Mouse (Mus musculus) B cell, adult 2 months (primary cell): Measurements from ENCODE around the gene Plekhh3.

Source experiments
- DNase-seq, 2 experiments: peaks; one replicate each; pipeline ENCODE4 v3.0.0; 2022

Gene Plekhh3

DNA sequence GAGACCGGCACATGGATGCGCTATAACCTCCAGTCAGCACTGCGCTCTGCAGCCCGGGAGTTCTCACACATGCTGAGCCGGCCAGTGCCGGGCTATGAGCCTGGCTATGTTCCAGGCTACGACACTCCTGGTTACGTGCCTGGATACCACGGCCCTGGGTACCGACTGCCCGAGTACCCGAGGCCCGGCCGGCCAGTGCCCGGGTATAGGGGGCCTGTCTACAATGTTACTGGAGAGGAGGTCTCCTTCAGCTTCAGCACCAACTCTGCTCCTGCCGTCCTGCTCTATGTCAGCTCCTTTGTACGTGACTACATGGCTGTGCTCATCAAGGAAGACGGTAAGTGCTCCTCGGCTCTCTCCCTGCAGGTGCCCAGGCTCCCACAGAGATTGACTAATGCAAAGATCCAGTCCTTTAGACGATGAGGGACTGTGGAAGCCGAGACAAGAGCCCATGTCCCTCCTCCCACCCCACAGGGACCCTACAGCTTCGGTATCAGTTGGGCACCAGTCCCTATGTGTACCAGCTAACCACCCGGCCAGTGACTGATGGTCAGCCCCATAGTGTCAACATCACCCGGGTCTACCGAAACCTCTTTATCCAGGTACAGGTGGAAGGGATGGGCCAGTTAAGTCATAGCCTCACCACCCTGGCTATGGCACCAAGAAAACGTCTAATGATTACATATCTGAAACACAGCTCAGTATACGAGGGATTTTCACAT lies 15.5 kb upstream of the Plekhh3 start:
- no peak for DNase-seq

DNA sequence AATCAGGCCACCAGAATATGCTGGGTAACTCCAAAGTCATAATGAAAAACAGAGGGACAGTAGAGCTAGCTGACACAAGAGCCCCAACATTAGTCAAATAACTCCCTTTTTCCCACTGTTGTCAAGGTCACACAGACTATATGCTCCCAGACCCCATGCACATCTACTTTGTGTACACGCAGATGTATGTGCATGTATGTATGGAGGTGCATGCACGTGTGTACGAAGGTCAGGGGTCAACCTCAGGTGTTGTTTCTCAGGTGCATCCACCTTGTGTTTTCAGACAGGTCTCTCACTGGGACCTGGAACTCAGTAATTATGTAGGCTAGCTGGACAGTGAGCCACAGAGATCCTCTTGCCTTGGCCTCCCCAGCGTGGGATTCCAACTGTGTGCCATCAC lies 14.3 kb upstream of the Plekhh3 start:
- no peak for DNase-seq

DNA sequence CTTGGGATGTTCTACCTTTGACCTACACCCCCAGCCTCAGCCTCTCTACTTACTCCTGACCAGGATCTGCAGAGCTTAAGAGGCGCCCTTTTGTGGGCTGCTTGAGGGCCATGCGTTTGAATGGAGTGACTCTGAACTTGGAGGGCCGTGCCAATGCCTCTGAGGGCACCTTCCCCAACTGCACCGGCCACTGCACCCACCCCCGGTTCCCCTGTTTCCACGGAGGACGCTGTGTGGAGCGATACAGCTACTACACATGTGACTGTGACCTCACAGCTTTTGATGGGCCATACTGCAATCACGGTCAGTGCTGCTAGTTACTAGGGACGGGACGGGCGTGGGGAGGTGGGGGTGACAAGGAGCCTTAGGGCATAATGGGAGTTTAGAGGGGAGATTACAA lies 13.8 kb upstream of the Plekhh3 start:
- no peak for DNase-seq

DNA sequence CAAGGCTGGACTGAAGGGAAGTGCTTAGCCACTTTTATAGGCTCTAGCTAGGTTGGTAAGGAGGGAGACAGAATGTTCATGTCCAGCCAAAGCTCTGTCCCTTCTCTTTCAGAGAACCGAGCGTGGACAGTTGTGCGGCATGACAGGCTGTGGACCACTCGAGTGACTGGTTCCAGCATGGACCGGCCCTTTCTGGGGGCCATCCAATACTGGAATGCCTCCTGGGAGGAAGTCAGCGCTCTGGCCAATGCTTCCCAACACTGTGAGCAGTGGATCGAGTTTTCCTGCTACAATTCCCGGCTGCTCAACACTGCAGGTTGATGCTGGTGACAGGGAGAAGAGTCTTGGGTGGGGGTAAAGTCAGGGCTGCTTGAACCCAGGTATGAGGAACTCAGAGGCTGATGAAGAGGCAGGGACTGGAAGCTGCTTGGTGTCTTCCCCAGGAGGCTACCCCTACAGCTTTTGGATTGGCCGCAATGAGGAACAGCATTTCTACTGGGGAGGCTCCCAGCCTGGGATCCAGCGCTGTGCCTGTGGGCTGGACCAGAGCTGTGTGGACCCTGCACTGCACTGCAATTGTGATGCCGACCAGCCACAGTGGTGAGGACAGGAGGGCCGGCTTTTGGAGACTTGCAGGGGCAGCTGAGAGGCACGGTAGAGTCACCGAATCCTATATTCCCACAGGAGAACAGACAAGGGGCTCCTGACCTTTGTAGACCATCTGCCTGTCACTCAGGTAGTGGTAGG lies 11.8 kb upstream of the Plekhh3 start:
- DNase-seq, result no peak

DNA sequence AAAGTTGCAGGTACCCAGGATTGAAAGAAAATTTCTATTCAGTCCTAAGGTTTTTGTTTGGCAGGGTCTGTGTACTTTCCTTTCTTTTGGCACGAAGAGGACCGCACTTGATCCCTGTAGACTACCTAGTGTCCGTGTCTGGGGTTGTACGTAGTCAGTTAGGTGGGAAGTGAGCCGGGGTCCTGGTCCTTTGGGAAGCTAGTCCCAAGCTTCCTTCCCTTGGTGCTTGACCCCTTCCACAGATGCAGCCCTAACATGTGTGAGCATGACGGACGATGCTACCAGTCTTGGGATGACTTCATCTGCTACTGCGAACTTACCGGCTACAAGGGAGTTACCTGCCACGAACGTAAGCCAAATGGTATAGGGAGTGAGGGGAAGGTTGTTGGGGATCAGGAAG lies 10.8 kb upstream of the Plekhh3 start:
- no peak for DNase-seq

DNA sequence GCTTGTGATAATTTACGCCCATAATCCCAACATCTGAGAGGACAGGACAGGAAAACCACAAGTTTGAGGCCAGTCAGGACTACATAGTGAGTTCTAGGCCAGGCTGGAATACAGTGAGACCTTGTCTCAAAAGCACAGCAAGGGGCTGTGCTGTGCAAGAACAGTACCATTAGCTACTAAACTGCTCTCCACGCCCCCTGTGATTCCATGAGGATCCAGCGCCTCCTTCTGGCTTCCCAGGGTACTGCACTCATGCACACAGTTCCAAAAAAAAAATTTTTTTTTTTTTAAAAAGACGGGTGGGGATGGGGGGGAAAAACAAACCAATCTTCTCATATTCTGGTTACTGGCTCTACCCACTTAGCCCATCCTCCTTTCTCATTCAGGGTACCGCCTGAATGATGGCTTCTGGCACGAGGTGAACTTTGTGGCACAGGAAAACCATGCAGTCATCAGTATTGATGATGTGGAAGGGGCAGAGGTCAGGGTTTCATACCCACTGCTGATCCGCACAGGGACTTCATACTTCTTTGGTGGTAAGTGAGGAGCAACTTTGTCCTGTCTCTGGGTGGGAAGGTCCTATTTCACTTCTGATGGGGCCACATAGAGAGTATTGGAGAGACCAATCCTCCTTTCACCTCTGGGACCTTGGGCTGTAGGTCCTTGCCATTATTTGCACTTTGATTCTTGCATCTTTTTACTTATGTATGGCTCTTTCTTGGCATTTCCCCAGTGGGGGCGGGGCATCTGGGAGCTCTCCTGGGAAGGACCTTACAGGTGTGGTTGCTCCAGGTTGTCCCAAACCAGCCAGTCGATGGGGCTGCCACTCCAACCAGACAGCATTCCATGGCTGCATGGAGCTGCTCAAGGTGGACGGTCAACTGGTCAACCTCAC lies 9.9 kb upstream of the Plekhh3 start:
- DNase-seq, result peak; percentile 60 to 62

DNA sequence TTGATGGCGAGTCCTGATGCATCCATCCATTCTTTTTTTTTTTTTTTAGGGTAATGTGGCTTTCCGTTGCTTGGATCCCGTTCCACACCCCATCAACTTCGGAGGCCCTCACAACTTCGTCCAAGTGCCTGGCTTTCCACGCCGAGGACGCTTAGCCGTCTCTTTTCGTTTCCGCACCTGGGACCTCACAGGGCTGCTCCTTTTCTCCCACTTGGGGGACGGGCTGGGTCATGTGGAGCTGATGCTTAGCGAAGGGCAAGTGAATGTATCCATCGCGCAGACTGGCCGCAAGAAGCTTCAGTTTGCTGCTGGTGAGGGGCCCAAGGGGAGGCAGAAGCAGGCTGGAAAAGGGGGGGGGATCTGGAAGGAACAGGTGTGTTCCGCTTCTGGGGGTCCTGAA lies 9.1 kb upstream of the Plekhh3 start:
- DNase-seq, result no peak

DNA sequence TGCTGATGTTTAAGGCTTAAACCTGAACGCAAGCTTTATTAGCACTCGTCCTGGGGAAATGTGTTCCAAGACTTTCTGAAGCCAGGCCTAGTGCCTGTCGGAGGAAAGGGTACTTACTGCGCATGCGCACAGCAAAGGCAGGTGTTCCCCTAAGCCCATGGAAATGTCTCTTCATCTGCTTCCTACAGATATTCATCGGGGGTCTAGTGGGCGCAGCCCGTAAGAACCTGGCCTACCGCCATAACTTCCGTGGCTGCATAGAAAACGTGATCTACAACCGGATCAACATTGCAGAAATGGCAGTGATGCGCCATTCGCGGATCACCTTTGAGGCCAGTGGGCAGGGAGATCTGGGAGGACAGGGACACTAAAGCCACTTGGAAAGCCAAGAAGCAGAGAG lies 8.2 kb upstream of the Plekhh3 start:
- no peak for DNase-seq

DNA sequence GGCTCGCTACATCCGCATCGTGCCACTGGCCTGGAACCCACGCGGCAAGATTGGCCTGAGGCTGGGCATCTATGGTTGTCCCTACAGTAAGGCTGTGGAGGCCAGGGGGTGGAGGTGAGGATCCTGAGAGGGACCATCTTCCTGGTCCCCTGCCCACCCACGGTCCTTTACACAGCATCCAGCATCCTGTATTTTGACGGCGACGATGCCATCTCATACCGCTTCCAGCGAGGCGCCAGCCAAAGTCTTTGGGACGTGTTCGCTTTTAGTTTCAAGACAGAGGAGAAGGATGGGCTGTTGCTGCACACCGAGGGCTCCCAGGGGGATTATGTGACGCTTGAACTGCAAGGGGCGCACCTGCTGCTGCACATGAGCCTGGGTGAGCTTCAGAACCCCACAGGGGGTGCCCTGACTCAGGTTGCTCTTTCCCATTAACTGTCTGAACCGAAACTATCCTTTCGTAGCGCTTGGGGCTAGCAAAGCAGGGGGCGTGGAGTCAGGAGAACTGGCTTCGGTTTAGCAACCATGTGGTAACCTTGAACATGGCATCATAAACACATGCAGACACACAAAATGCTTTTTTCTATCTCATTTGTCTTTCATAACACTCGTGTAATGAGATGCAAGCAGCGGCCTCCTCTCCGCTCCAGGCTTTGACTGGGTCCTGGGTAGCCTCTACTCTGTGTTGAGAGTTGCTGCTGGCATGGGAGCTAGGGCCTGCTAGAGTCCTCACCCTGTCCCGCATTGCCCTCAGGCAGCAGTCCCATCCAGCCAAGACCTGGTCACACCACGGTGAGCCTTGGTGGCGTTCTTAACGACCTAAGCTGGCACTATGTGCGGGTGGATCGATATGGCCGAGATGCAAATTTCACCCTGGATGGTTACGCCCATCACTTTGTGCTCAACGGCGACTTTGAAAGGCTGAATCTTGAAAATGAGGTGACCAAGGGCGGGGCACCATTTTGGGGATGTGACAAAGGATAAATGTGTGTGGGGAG lies 7.2 kb upstream of the Plekhh3 start:
- DNase-seq, result peak; percentile 56

DNA sequence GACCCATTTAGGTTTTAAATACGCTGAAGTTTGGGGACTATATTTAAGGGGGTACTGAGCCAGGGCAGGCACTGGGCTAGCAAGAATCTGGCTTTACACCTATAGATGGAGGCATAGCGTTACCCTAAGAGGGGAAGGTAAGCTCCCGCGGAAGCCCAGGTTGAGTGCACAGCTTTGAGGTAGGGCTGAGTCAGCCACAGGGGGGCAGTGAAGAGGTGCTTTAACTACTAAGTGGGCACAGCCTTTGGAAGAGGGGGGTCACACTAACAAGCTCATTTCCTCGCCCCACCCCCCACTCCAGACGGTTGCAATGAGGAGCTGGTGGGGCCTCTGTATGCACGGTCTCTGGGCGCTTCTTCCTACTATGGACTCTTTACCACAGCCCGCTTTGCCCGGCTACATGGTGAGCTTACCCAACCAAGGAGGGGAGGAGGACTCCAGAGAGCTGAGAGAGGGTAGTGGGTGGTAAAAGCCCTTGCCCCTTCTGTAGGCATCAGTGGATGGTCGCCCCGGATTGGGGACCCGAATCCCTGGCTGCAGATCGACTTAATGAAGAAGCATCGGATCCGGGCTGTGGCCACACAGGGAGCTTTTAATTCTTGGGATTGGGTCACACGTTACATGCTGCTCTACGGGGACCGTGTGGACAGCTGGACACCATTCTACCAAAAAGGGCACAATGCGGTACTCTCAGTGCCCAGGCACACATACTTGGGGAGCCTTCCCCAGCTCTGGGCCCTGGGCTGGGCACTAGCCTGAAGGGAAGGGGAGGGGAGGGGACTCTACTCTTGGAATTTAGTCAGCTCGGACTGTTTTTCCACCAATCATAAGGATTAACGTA lies 6.0 kb upstream of the Plekhh3 start:
- DNase-seq, result peak; percentile 80 to 83

DNA sequence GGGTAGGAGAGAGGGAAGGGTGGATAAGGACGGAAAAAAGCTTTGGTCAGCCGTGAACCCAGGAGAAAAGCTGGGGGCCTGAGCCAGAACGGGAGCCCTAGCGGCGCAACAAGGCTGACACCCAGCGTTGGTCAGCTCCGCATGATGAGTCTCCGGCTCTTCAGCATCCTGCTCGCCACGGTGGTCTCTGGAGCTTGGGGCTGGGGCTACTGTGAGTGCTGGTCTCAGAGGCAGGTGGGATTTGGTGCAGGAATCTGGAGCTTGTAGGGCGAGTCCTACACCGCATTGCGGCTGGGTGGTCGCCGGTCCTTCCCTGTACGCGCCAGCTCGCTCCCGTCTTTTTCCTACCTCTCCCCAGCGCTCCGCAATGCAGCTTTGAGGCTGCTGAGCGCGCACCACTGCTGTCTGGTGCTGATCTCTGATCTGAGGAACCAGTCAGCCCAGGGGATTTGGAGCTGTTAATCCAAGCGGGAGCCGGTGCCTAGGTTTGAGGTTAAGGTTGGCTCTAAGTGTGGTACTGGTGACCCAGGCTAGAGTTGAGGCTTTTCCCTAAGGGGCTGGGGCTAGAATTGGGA lies 5.1 kb upstream of the Plekhh3 start:
- no peak for DNase-seq

DNA sequence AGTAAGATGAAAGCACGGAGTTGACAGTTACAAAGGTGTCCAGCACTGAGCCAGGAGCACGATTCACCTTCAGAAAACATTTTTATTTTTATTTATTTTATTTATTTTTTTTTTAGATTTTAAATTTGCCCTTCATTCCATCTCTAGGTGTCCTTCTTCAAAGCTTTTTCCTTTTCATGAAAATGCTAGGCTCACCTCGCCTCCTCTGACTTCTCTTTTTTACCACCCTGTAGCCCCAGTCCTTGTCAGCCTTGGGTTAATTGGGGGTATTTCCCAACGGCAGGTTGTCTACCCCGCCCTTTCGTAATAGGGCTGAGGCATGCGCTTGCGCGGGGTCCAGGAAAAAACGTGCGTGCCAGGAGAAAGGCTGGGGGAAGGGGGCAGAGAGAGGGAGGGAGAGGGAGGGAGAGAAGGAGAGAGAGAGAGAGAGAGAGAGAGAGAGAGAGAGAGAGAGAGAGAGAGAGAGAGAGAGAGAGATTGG lies 4.5 kb upstream of the Plekhh3 start:
- peak in 1 of 2 experiments; percentile 45 for DNase-seq

DNA sequence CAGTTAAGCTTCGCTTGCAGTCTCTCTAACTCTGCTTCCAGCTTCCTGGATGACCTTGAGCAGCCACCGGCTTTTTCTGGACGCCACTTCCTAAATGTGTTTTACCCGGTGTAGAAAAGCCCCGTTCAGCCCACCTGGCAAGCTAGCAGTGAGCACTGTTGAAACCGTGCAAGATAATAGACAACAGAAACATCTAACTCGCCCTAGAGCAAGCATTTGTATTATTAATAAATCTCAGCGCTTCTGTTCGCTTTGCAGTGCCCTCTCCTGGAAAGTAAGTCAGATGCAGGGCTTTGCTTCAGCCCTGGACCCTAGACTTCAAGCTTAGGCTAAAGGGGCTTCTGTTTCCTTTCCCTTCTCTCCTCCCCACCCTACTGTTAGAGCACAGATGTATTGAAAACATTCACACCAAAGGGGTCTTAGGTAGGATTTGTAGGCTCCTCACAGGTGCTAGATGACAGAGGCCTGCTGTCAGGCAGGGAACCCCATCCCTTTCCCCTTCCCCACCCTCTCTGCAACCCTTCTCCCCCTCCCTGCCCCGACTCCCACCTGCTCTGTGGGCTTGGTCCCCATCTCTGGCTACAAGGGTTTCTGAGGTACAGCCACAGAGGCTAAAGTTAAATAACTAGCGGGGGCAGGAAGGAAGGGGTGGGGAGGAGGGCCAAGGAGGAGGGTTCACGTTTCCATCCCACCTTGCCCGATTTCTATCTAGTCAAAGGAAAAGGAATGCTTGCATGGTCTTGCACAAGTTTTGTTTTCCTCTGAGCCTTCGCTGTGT lies 3.9 kb upstream of the Plekhh3 start, which contains the start of gene Ccr10:
Gene Ccr10 (minus strand): TSS at position 593 of the 778 bp plus-strand sequence.
- DNase-seq, result no peak

DNA sequence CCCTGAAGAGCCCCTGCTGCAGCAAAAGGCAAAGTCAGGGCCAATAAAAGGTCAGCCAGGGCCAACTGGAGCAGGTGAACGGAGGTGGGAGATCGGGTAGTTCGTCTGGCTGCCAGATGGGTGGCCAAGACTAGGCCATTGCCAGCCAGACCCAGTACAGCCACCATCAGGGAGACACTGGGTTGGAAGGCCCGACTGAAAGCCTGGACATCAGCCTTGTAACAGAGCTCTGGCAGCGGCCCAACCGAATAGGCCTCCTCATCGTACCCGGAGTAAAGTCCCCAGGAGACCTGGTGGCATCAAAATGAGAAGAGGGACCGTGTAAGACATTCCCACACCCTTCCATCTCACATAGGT lies 3.2 kb upstream of the Plekhh3 start:
- DNase-seq, result no peak

DNA sequence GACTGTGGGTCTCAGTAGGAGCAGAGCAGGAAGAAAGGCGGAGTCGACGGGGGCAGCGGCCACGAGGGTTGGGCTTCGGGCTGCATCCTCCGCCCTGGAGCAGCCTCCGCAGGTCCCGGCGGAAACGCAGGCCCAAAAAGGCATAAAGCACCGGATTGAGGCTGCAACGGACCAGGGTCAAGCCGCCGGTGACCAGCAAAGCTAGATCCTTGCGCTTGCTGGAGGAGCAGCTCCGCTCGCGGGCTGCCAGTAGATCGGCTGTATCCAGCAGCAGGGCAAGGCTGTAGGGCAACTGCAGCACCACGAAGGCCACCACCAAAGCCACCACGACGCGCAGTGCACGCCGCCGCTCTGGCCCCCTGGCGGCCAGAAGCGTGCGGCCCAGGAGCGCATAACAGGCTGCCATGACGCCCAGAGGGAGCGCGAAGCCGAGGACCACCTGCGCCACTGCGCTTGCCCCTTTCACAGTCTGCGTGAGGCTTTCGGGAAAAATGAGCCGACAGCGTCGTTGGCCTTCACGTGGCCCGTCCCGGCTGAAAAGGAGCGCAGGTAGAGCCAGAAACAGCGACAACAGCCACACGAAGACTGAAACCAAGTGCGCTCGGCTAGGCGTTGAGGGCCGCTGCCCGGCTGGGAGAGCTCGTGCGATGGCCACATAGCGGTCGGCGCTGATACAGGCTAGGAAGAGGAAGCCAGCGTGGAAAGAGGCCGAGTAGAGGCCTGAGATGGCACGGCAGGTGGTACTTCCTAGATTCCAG lies 2.7 kb upstream of the Plekhh3 start:
- DNase-seq, result peak; percentile 84 to 86

DNA sequence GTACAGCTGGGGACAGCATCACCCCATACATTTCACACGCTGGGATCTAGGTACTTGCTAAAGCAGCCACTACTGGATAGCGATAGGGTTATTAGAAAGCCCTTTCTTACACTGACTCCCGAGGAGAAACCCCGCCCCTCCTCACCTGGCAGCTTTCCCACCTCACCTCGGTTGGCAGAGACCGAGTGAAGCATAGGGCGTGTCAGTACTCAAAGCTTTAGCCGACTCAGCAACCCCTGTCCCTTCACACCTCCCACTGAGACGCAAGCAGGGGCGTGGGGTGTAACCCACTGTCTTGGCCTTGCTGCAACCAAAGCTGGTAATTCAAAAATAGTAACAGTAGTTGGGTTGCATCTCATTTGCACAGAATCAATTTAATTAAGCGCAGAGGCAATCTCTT lies 2.0 kb upstream of the Plekhh3 start:
- DNase-seq, result no peak

DNA sequence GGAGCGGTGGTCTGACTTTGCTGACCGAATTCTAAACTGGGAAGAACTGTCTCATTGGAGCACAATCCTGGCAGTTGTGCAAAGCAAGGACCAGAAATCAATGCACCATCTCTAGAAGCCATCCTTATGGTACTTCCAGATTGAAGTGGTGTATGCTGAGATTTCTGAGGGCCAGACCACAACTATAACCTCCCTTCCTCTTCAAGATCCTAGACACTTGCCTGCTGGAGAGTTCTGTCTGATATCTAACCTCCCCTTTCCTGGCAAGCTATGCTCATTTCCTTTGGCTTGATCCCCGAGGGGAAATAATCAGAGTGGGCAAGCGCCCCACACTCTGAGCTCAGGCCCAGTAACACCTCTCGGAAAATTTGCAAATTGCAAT lies 1.3 kb upstream of the Plekhh3 start:
- no peak for DNase-seq

DNA sequence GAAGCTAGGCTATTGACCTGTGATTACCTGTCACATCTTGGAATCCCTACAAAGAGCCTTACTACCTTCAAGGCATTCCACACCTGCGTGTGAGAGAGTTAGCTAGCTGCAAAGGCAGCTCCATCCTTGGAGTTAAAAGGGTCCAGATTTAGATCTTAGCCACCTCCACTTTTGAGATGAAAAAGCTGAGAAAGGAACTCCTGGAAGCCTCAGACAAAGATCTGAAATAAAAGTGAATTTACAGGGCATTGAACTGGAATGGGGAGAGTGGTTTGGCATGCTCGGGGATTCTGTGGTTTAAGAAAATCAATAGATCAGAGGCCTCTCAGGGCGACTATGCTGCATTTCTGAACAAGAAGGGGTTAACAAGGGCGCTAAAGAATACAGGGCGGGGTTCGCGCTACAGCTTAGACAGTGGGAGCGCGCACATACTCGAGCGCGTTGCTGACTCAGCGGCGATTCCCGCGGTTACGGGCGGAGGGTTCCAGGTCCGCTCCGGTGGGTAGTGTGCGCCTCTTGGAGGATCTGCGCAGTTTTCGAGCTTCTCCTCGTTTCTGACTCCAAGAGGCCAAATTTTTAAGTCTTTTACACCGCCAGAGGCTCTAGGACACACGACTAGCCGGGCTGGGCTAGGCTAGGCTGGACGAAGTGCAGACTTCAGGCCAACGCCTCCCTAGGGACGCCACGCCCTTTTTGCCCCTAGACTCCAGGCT lies 726 bp upstream of the Plekhh3 start:
- DNase-seq, result peak; percentile 53 to 55
